Mouse (Mus musculus): ENCODE measurements at regions not wholly inside any gene's neighbourhood (a gene's known extent, or its start where the extent isn't known, plus 50 kb on each side); places are given as distances from the start of the nearest gene placed in this dataset.
"Not testable (repeated sequence)": the region's sequence is repeated elsewhere in the genome, so short reads cannot be mapped to it uniquely, and the experiment has no call there.

DNA sequence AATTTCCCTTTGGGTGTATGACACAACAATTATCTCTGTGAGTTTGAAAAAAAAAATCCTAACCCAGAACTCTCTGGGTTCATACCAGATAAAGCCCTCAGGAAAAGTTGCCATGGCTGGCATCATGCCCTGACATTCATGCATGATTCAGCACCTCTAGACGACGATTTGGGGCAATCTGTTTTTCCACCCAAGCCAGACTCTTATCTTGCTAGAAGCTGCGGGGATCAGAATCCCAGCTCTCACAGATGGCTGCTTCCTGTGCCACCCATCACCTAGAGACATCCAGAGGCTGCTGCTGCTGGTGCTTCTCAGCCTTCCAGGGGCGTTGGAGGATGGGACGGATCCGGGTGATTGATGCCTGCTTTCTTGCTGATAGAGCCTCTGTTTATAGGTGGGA, 209.2 kb downstream of the Cd47 start:
- DNase-seq (ENCODE audit: low read depth, low spot score), result no peak

- no peak for DNase-seq (ENCODE audit: low read depth, low spot score)
Measured at GRCm38 (mm10) chr16:50010074-50010473, 209.7 kb downstream of the Cd47 start.

DNA sequence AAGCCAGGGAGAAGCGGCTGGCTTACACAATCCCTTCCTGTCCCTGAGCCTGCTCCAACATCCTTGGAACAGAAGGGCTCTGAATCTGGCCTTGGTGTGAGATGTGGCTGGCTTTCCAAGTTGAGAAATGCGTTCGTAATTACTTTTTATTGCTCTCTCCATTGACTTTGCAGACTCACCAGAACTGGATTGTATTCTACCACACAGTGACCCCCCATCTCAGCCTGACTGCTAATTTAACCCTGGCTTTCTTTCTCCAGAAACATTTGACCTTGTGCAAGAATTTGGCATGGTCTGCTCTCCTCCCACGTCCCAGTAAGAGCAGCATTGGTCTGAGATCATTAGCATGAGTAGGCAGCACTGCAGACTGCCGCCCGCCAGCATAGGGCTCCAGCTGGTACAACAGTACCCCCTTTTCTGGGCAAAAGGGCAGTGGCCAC, 210.2 kb downstream of the Cd47 start:
- no peak for DNase-seq (ENCODE audit: low read depth, low spot score)

DNA sequence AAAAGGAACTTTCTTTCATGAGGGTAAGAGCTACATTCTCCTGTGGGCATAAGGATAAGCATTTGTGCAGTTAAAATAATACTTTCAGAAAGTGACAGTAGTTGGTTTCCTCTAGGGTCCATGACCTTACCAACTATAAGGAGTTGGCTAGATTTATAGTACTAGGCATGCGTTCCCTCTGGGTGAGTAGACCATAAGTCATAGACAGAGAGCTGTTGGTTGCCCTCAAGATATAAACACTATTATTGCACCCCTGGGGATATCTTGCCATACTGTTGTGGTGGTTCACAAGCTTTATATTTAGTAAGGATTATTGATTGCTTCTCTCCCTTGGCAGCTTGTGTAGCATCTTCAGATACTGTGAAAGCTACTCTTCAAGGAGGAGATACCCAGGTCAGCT, 223.6 kb downstream of the Cd47 start:
- DNase-seq (ENCODE audit: low read depth, low spot score), result no peak

DNA sequence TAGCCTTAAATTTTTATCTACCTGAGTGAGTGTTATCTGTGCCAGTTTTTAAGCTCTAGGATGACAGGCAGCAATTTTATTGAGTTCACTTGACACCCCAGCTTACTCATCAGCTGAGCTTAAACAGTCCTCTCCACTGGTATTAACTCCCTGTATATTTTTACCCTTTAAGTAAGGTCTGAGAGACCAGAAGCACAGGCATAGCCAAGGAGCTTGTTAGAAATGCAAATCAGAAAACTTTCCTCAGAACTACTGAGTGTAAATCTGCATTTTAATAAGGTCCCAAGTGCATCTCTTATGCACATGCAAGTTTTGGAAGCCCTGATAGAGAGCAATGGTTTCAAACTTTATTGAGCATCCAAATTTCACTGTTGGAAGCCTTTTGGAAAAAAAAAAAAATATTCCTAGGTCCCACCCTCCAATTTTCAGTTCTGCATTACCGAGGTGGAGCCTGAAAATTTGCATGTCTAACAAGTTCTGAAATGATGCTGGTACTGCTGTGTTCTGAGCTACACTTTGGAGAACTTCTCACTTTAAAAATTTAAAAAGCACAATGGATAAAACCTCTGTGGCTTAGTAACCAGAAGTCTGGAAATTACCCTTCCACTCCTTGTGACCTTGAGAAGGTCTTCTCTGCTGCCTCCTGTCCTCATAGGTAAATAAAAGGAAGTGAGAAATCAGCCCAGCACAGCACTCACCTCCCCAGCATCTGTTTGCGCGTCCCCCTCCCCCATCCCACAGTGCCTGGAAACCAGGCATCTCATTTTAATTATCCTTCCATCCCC, 226.0 kb downstream of the Cd47 start:
- no peak for DNase-seq (ENCODE audit: low read depth, low spot score)

DNA sequence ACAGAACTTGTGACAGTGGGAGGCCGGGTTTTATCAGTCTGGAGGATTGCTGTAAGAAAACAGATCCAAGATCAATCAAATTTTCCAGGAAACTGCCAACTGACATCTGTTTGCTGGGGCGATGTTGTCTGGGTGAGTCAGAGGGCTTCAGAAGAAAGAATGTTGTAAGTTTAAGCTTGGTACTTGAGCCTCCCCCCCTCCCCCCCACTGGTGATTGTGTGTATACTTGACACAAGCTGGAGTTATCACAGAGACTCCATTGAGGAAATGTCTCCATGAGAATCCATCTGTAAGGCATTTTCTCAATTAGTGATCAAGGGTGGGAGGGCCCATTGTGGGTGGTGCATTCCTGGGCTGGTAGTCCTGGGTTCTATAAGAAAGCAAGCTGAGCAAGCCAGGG, 226.9 kb downstream of the Cd47 start:
- DNase-seq (ENCODE audit: low read depth, low spot score), result no peak

DNA sequence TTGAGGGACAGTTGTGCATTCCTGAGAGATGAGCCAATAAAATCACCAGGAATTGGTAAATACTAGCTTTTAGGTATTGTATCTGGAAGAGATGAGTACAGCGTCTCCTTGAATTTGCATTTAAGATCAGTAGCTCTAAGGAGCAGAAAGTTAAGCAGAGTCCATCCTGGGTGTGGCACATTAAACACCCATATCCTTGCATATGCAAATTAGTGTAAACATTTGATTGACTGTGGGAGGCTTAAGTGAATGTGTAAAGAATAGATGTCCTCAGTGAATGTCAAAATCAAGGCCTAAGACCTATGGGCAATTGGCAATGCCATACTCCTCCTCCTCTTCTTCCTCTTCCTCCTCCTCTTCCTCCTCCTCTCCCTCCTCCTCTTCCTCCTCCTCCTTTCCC, 229.4 kb downstream of the Cd47 start:
- DNase-seq (ENCODE audit: low read depth, low spot score), result no peak

- not testable (repeated sequence) for DNase-seq (ENCODE audit: low read depth, low spot score)
Measured at GRCm38 (mm10) chr16:50030355-50030754, 230.0 kb downstream of the Cd47 start.

DNA sequence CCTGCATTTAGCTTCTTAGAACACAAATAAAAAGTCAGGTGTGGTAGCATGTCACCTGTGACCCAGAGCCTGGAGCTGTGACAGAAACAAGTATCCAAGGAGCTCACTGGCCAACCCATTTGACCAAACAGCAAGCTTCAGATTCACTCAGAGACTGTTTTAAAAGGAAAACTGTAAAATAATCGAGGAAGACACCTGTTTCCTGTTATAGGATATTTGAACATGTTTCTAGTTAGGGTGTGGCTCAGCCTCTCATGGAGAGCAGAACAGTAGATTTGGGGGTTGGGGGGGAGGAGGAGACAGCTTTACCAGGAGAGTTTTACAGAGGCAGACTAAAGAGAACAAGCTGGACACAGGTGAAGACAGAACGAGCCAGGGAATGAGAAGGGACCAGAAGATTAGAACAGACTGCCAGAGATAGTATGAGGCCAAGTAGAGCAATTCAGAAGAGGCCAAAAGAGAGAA, 230.6 kb downstream of the Cd47 start:
- DNase-seq (ENCODE audit: low read depth, low spot score), result no peak

- no peak for DNase-seq (ENCODE audit: low read depth, low spot score)
Measured at GRCm38 (mm10) chr16:50032798-50033197, 232.5 kb downstream of the Cd47 start.

DNA sequence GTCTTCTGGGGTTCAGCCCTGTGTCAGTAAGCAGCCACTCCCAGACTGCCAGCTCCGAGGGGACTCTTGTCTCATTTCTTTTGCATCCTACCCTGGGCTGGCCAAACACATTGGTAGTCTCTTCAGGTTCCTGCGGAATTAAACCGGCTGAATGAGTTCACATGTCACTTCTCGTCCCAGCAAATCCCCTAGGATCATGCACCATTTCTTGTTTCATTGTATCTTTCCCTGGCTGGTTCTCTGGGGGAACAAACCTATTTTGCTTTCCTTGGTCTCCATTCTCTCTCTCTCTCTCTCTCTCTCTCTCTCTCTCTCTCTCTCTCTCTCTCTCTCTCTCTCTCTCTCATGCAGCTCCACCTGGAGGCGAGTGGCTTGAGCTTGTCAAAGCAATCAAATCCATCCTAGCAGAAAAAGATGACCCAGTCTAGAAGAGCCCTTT, 236.0 kb downstream of the Cd47 start:
- no peak for DNase-seq (ENCODE audit: low read depth, low spot score)

GRCm38 (mm10) chr16:50044103-50044502, 243.8 kb downstream of the Cd47 start:
- DNase-seq (ENCODE audit: low read depth, low spot score), result no peak

- DNase-seq (ENCODE audit: low read depth, low spot score), result no peak
Measured at GRCm38 (mm10) chr16:50045552-50046547, 245.5 kb downstream of the Cd47 start.

DNA sequence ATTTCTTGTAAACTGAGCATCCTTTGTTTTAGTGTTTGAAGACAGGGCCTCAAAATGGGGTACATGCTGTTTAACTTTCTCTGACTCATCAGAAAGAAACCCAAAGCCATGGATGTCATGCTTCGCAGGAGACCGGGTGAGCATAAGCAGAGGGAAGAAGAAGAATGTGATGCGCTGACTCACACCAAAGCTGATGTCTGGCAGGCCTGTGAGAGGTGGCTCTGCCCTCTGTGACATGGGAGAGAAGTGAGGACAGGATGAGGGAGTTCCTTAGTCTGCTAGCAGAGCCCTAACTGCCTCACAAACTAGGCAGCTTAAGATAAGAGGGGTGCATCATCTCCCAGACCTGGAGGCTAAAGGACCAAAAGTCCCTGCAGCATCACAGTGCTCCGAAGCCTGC, 263.2 kb downstream of the Cd47 start:
- DNase-seq (ENCODE audit: low read depth, low spot score), result no peak

- no peak for DNase-seq (ENCODE audit: low read depth, low spot score)
Measured at GRCm38 (mm10) chr16:50065336-50066082, 265.2 kb downstream of the Cd47 start.

DNA sequence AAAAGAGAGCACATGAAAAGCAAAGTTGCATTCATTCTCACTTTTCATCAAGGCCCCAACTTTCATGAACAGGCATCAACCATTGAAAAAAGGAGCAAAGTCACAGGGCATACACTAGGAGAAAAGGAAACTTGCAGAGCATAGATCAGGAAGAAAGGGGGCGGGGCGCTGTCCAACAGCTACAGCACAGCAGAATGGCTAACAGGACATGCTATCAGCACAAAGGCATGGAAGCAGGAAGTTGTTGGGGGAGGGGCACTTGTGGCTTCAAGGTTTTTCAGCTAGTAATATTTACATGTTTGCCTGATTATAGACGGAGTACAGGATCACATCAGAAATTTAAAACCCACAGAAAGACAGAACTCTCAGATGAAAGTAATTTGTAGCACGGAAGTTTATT, 268.7 kb downstream of the Cd47 start:
- DNase-seq (ENCODE audit: low read depth, low spot score), result no peak

- DNase-seq (ENCODE audit: low read depth, low spot score), result no peak
Measured at GRCm38 (mm10) chr16:50070728-50071127, 270.4 kb downstream of the Cd47 start.

GRCm38 (mm10) chr16:50072853-50073360, 272.6 kb downstream of the Cd47 start:
- no peak for DNase-seq (ENCODE audit: low read depth, low spot score)

GRCm38 (mm10) chr16:50073979-50074378, 273.6 kb downstream of the Cd47 start:
- no peak for DNase-seq (ENCODE audit: low read depth, low spot score)

DNA sequence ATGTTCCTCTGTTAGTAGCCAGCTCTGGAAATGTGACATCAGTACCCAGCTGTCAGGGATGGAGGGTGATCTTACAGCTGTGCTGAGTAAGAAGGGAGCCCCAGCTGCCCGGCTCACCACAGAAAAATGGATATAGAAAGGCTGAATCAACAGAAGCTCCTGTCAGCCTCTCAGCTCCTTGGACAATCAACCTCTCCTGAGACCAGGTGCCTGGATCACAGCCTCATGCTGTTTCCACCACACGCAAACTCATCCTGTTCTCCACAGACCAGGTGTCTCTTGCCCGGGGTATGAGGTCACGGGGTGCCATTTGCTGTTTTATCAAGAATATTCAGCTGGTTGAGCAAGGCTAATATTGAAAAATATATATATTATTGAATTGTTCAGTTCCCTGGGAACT, 275.3 kb downstream of the Cd47 start:
- DNase-seq (ENCODE audit: low read depth, low spot score), result no peak

- no peak for DNase-seq (ENCODE audit: low read depth, low spot score)
Measured at GRCm38 (mm10) chr16:50081511-50081910, 281.2 kb downstream of the Cd47 start.
